Mouse (Mus musculus) gastrocnemius, adult 8-10 months (tissue): ENCODE measurements around the gene Sec23a. TPM values are rescaled to one million over a fixed set of nuclear protein-coding genes. Genes with fewer than 3 reads are reported as not detected.
"Not testable (repeated sequence)": the region's sequence is repeated elsewhere in the genome, so short reads cannot be mapped to it uniquely, and the experiment has no call there.

Source experiments
- DNase-seq, 2 experiments: peaks; one replicate each; pipeline ENCODE4 v3.0.0; 2022; ENCODE audit warnings: low spot score in 2 of 2
- total RNA-seq, 4 experiments: library from RNA; stranded (reverse); gene quantifications; 2 replicates each; pipeline ENCODE4 v1.2.4; 2022

Gene Sec23a
- 10 to 100 TPM; 64.6 to 68.1 (median 66.6) TPM for total RNA-seq

GRCm38 (mm10) chr12:59011844-59012709, at the start of gene Sec23a:
TSS of gene Sec23a (minus strand) at chr12:59012017.
- DNase-seq = peak; percentile 99

DNA sequence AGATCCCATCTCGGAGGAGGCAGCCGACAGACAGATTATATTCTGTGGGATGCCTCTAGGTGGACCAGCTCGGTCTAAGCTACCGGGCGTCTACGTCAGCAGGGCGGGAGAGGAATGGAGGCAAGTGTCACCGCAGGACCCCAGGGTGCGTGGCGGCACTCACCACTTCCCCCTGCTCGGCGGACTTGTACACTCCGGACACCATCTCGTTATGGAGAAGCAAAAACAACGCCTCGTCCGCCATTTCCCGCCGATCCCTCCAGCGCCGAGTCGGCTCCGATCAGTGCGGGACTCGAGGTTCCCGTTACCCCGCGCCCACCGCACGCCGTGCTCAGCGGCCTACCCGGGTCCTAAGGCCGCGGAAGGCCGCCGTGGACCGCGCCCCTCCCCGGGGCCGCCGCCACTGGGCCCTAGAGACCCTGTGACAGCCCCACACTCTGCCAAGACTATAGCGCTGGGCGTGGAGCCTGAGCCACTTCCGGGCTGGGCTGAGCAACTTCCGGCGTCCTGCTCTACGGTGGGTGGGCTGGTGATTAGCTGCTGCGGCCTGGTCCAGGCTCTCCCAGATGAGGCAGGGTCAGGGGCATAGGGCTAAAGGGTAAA, 49.3 kb upstream of the Sec23a start, which contains the start of gene Trappc6b:
TSS of gene Trappc6b (minus strand) at position 480 of the 603 bp plus-strand sequence.
- peak; percentile 54 to 76 for DNase-seq

GRCm38 (mm10) chr12:59060322-59060721, 48.5 kb upstream of the Sec23a start:
- DNase-seq = no peak

DNA sequence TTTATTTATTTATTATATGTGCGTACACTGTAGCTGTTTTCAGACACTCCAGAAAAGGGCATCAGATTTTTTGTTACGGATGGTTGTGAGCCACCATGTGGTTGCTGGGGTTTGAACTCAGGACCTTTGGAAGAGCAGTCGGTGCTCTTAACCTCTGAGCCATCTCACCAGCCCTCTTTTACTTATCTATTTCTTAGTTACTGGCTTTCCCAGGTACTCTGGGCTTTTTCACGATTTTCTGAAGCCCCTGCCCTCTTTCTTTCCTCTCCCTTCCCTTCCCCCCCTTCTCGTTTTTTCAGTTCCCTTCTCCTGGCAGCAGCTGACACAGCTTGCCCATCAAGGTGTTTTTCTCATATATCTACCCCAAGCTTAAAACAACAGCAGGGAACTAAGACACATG, 46.4 kb upstream of the Sec23a start:
- DNase-seq = not testable (repeated sequence)

GRCm38 (mm10) chr12:59056222-59056621, 44.4 kb upstream of the Sec23a start:
- no peak for DNase-seq

GRCm38 (mm10) chr12:59055196-59055850, 43.5 kb upstream of the Sec23a start:
- no peak for DNase-seq

- no peak for DNase-seq
Observed at GRCm38 (mm10) chr12:59053976-59054375, 42.2 kb upstream of the Sec23a start.

DNA sequence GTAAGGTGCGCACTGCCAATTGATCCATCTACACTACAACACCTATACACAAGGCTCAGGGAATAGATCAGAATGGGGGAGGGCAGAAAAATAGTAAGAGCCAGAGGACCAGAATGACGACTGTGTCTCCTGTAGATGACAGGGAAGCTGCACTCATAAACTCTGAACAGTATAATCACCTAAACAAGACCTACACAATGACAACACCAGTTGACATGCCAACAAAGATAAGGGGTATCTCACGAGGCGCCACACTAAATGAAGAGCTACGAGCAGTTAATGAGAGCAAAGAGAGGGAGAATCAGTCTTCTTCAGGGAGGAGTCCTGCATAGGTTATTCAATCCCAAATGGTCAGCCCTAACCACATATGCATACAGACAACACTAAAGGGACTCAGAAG, 41.3 kb upstream of the Sec23a start:
- DNase-seq = no peak

GRCm38 (mm10) chr12:59052470-59052869, 40.7 kb upstream of the Sec23a start:
- DNase-seq = no peak

GRCm38 (mm10) chr12:59040851-59041250, 29.0 kb upstream of the Sec23a start:
- no peak for DNase-seq

GRCm38 (mm10) chr12:59039971-59040844, 28.4 kb upstream of the Sec23a start:
- DNase-seq = peak in 1 of 2 experiments; percentile 3

DNA sequence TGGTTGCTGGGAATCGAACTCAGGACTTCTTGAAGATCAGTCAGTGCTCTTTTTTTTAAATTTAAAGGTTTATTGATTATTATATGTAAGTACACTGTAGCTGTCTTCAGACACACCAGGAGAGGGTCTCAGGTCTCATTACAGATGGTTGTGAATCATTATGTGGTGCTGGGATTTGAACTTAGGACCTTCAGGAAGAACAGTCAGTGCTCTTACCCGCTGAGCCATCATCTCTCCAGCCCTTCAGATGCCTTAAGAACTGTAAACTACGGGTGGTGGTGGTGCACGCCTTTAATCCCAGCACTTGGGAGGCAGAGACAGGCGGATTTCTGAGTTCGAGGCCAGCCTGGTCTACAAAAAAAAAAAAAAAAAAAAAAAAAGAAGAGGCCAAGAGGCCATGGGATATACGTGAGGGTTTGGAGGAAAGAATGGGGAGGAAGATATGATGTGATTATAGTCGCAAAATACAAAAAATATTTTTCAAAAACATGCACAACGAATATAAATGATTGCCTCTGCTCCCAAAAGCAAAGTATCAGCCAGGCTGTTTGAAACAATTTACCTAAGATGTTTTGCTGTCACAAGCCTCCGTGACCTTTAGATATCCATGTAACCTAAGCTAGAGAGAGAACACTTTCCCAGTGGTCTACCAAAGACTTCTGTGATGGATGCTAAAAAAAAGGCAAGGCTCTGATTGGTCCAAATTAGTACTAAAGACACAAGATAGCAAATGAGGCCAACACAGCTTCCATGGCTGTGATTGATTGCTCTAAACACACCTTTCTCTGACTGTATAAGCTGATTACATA, 27.5 kb upstream of the Sec23a start:
- no peak for DNase-seq

DNA sequence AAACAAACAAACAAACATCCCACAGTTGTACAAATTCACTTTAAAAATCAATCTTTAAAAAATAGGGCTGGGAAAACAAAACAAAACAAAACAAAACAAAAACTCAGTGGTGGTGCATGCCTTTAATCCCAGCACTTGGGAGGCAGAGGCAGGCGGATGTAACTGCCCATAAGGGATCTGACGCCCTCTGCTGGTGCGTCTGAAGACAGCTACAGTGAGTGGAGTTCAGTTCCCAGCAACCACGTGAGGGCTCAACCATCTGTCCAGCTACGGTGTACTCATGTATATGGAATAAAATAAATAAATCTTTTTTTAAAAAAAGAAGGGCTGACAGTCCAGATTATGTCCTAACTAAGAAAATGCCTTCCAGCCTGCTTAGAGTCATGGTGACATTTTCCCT, 20.3 kb upstream of the Sec23a start:
- DNase-seq = no peak

GRCm38 (mm10) chr12:59021306-59021705, 9.5 kb upstream of the Sec23a start:
- no peak for DNase-seq

DNA sequence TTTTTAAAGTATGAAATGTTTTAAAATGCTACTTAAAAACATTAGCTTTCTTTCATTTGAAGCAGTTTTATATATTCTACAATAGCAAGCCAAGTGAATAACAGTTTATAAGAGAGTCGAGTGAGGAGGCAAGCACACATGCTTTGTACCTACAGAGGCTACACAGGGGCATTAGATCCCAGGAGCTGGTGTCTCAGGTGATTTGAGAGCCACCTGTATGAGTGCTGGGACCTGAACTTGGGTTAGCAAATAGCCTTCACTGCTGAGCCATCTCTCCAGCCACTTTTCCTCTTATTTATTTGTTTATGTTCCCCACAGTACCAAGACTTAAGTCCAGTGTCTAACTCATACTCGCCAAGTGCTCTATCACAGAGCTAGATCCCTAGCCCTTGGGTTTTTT, 8.1 kb upstream of the Sec23a start:
- DNase-seq = no peak

DNA sequence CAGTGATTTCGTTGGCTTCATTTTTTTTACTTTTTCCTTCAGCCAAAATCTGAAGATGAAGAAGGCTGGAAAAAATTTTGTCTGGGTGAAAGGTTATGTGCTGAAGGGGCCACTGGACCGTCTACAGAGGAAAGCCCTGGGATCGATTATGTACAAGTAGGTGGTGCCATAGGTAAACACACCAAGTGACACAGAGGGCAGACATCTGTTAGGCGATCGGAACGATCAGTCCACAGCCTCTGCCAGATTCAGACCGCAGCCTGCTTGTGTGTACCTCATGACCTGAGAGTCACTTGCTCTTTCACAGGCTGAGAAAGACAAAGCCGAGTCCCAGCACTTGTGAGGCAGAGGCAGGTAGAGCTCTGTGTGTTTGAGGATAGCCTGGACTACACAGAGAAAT, 6.2 kb upstream of the Sec23a start:
- DNase-seq = no peak

- peak; percentile 76 to 90 for DNase-seq
Observed at GRCm38 (mm10) chr12:59013234-59013633, 1.4 kb upstream of the Sec23a start, which contains the start of gene Gemin2. TSS of gene Gemin2 (plus strand) at chr12:59013393.

GRCm38 (mm10) chr12:59012710-59013091, 884 bp upstream of the Sec23a start:
- DNase-seq = no peak

DNA sequence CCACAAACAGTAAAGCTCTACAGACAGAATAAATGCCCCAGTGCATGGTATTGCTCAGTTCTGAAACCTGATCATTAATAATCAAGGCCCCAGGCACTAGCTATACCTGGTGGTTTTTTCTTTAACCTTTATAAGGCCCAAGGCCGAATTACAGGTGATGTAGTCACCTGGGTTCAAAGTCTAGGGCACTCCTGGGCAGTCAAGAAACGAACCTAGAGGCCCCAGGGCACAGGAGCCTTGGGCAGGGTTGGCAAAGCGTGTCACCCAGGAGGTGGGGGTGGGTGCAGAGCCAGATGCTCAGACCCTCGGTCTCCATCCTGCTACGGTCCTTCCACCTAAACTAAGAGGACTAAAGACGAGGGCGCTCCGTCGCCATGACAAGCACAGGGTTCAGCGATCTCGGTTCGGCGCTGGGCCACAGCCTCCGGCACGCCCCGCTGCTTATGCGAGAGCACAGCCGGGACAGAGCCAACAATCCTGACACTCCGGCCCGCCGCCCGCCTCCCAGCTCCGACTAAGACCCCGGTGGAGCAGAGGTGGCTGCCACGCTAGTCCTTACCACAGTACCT, 458 bp downstream of the Sec23a start:
- no peak for DNase-seq

- no peak for DNase-seq
Observed at GRCm38 (mm10) chr12:59010482-59010881, 1.3 kb downstream of the Sec23a start.
